Mouse (Mus musculus): ENCODE measurements around the gene Slit1. TPM values are rescaled to one million over a fixed set of nuclear protein-coding genes. Genes with fewer than 3 reads are reported as not detected.

Slit1 gene
- polyA plus RNA-seq, 1 experiment from 2014 or later: 0.68 TPM

GRCm38 (mm10) chr19:41611683-41612082 lies 131.8 kb downstream of the Slit1 start:
- Histone ChIP-seq H3K4me2 (ENCODE audit: low read depth, low read length) (no peak overlapping the region), H3K4me1 (ENCODE audit: control insufficient read depth, insufficient read depth, low read length) (no peaks in the 10 kb centered on the region), H3K9me3 (ENCODE audit: control insufficient read depth, low read length) (no peaks in the 10 kb centered on the region)

GRCm38 (mm10) chr19:41606208-41606987 lies 137.1 kb downstream of the Slit1 start:
- H3K36me3 ChIP-seq (ENCODE audit: control insufficient read depth, insufficient read depth, low read length): no peaks in the 10 kb centered on the region
- no peaks in the 10 kb centered on the region for H3K27me3 ChIP-seq (replicated peaks; ENCODE audit: control insufficient read depth, insufficient read depth, low read length)
- H3K9ac ChIP-seq (ENCODE audit: low read depth, low read length): no peak overlapping the region
- no peak overlapping the region for H3K4me3 ChIP-seq (ENCODE audit: low read length)
- H3K9me3 ChIP-seq (ENCODE audit: control insufficient read depth, low read length): no peaks in the 10 kb centered on the region
- H3K4me1 ChIP-seq (ENCODE audit: control insufficient read depth, insufficient read depth, low read length): 0 out of 2 replicates have a peak, but pooled peaks cover 4% of the 10 kb centered on the region
- no peak overlapping the region for H3K4me2 ChIP-seq (ENCODE audit: low read depth, low read length)
- 77% methylated on average over 10 of the region's 10 CpGs for WGBS
- no peak for ATAC-seq
- no peak overlapping the region for H3K27ac ChIP-seq (ENCODE audit: low read length)

More at GRCm38 (mm10) chr19:41611683-41612082, 131.8 kb downstream of the Slit1 start:
- no peak for ATAC-seq
- H3K36me3 ChIP-seq (ENCODE audit: control insufficient read depth, insufficient read depth, low read length): no peaks in the 10 kb centered on the region
- H3K27ac ChIP-seq (ENCODE audit: low read length): no peak overlapping the region
- 74% methylated on average over 6 of the region's 6 CpGs for WGBS
- no peak overlapping the region for H3K4me3 ChIP-seq (ENCODE audit: low read length)
- H3K27me3 ChIP-seq (replicated peaks; ENCODE audit: control insufficient read depth, insufficient read depth, low read length): no peaks in the 10 kb centered on the region
- H3K9ac ChIP-seq (ENCODE audit: low read depth, low read length): no peak overlapping the region

- no peak for ATAC-seq
- H3K9ac ChIP-seq (ENCODE audit: low read depth, low read length): no peak overlapping the region
- H3K4me2 ChIP-seq (ENCODE audit: low read depth, low read length): no peak overlapping the region
- H3K27ac ChIP-seq (ENCODE audit: low read length): no peak overlapping the region
- no peak overlapping the region for H3K4me3 ChIP-seq (ENCODE audit: low read length)
- 64% methylated on average over 11 of the region's 11 CpGs for WGBS
- H3K36me3 ChIP-seq (ENCODE audit: control insufficient read depth, insufficient read depth, low read length): no peaks in the 10 kb centered on the region
- no peaks in the 10 kb centered on the region for H3K27me3 ChIP-seq (replicated peaks; ENCODE audit: control insufficient read depth, insufficient read depth, low read length)
- no peaks in the 10 kb centered on the region for H3K9me3 ChIP-seq (ENCODE audit: control insufficient read depth, low read length)
- H3K4me1 ChIP-seq (ENCODE audit: control insufficient read depth, insufficient read depth, low read length): 0 out of 2 replicates have a peak, but pooled peaks cover 4% of the 10 kb centered on the region
Measured at GRCm38 (mm10) chr19:41600647-41601046, 142.8 kb downstream of the Slit1 start.

GRCm38 (mm10) chr19:41597170-41597894 lies 146.1 kb downstream of the Slit1 start:
- no peak overlapping the region for H3K9ac ChIP-seq (ENCODE audit: low read depth, low read length)
- H3K4me3 ChIP-seq (ENCODE audit: low read length): no peak overlapping the region
- WGBS: 76% methylated on average over 6 of the region's 6 CpGs
- H3K4me2 ChIP-seq (ENCODE audit: low read depth, low read length): no peak overlapping the region
- no peaks in the 10 kb centered on the region for H3K4me1 ChIP-seq (ENCODE audit: control insufficient read depth, insufficient read depth, low read length)
- H3K27me3 ChIP-seq (replicated peaks; ENCODE audit: control insufficient read depth, insufficient read depth, low read length): no peaks in the 10 kb centered on the region
- no peaks in the 10 kb centered on the region for H3K36me3 ChIP-seq (ENCODE audit: control insufficient read depth, insufficient read depth, low read length)
- H3K27ac ChIP-seq (ENCODE audit: low read length): no peak overlapping the region
- ATAC-seq: no peak
- no peaks in the 10 kb centered on the region for H3K9me3 ChIP-seq (ENCODE audit: control insufficient read depth, low read length)

DNA sequence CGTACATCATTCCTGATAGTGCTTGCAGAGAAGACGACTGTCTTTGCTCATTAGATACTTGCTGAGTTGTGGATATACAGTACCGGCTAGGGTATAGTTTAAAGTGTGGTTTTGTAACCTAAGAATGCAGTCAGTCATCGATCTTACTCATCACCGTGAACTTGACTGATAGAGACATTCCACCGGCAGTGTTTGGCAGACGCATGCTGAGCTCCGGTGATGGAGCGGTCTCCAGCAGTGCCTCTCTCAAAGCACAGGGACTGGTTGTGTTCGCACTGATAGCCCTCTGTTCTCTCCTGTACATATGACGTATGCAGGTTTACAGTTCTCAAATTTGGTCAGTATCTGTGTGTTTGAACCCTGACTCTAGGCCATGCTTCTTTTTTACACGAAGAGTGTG lies 151.7 kb downstream of the Slit1 start:
- H3K36me3 ChIP-seq (ENCODE audit: control insufficient read depth, insufficient read depth, low read length): no peaks in the 10 kb centered on the region
- H3K27ac ChIP-seq (ENCODE audit: low read length): no peak overlapping the region
- H3K4me1 ChIP-seq (ENCODE audit: control insufficient read depth, insufficient read depth, low read length): no peaks in the 10 kb centered on the region
- no peak for ATAC-seq
- no peaks in the 10 kb centered on the region for H3K27me3 ChIP-seq (replicated peaks; ENCODE audit: control insufficient read depth, insufficient read depth, low read length)
- H3K9ac ChIP-seq (ENCODE audit: low read depth, low read length): no peak overlapping the region
- H3K9me3 ChIP-seq (ENCODE audit: control insufficient read depth, low read length): no peaks in the 10 kb centered on the region
- H3K4me2 ChIP-seq (ENCODE audit: low read depth, low read length): no peak overlapping the region
- H3K4me3 ChIP-seq (ENCODE audit: low read length): no peak overlapping the region
- 69% methylated on average over 12 of the region's 12 CpGs for WGBS

DNA sequence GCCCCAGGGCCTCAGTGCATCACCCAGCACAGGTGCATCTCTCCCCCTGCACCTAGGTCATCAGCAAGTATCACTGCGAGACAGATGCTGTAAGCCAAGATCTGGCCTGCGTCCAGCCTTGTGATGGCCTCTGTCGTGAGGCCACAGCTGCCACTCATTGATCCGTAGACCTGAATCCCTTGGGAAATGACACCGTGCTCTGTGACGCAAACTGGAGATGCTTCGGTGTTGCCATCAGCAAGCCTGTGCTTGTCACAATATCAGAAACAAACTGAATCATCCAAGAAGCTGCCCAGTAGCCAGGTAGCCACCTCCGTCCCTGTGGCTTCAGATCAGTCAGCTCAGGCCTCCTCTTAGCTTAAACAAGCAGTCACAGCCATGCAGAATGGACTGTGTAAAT lies 153.8 kb downstream of the Slit1 start:
- Histone ChIP-seq H3K9ac (ENCODE audit: low read depth, low read length) (no peak overlapping the region), H3K36me3 (ENCODE audit: control insufficient read depth, insufficient read depth, low read length) (no peaks in the 10 kb centered on the region), H3K9me3 (ENCODE audit: control insufficient read depth, low read length) (no peaks in the 10 kb centered on the region), H3K4me3 (ENCODE audit: low read length) (no peak overlapping the region), H3K4me2 (ENCODE audit: low read depth, low read length) (no peak overlapping the region), H3K4me1 (ENCODE audit: control insufficient read depth, insufficient read depth, low read length) (no peaks in the 10 kb centered on the region), H3K27ac (ENCODE audit: low read length) (no peak overlapping the region), H3K27me3 (replicated peaks; ENCODE audit: control insufficient read depth, insufficient read depth, low read length) (no peaks in the 10 kb centered on the region)
- WGBS: 84% methylated on average over 8 of the region's 8 CpGs
- no peak for ATAC-seq

DNA sequence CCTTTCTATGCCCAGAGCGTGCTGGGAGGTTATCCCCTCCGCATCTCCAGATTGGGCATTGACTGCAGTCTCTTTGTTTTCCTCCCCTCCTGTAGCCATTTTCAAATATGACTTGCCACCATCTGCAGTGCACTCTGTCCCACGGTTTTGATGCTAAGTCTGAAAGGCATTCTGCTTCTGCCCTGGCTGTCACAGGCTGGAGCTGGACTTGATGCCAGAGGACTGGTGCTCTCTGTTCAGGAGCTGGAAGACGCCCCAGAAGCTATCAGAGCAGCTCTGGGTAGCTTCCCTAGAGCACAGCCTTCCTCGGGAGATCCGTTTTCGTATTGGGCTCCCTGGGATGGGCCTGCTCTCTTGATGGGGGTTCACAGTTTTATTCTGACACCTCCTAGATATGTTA lies 154.4 kb downstream of the Slit1 start:
- H3K4me1 ChIP-seq (ENCODE audit: control insufficient read depth, insufficient read depth, low read length): no peaks in the 10 kb centered on the region
- WGBS: 83% methylated on average over 7 of the region's 7 CpGs
- no peaks in the 10 kb centered on the region for H3K9me3 ChIP-seq (ENCODE audit: control insufficient read depth, low read length)
- H3K36me3 ChIP-seq (ENCODE audit: control insufficient read depth, insufficient read depth, low read length): no peaks in the 10 kb centered on the region
- no peak overlapping the region for H3K4me3 ChIP-seq (ENCODE audit: low read length)
- H3K4me2 ChIP-seq (ENCODE audit: low read depth, low read length): no peak overlapping the region
- no peak overlapping the region for H3K27ac ChIP-seq (ENCODE audit: low read length)
- H3K9ac ChIP-seq (ENCODE audit: low read depth, low read length): no peak overlapping the region
- H3K27me3 ChIP-seq (replicated peaks; ENCODE audit: control insufficient read depth, insufficient read depth, low read length): no peaks in the 10 kb centered on the region
- ATAC-seq: no peak

DNA sequence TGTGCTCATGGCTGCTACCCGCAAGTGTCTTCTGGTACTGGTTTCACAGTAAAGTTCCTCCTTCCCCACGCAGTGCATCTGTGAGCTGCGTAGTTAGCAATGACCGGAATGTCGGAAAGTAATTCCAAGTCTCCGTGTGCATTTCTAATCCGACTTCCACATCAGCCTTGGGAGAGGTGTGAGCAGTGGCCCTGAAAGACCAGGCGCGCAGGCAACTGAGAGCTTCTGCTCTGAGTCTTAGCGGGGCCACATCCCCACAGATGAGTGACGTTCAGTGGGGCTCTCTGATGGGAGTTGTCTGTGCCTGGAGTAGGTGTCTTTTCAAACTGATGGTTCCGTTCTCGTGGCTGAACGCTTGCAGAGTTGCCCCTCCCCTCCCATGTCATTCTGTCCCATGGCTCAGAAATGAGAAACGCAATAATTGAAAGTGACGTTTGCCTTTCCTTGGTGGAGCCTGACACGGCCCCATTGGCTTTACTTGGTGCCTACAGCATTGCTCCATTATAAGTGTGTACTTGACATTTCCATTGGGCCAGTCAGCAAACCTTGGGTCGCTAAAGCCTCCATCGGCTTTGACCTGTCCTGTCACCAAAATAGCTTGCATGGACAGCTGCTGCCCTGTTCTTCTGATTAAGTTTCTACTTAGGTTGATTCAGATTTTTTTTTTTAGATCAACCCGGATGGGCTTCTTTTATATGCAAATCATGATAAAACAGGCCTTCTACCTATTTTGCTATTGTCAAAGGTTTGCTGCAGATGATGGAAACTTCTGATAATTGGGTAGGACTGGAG lies 155.8 kb downstream of the Slit1 start:
- no peak for ATAC-seq
- Histone ChIP-seq H3K27ac (ENCODE audit: low read length) (no peak overlapping the region), H3K9me3 (ENCODE audit: control insufficient read depth, low read length) (no peaks in the 10 kb centered on the region), H3K4me1 (ENCODE audit: control insufficient read depth, insufficient read depth, low read length) (no peaks in the 10 kb centered on the region), H3K4me2 (ENCODE audit: low read depth, low read length) (no peak overlapping the region), H3K9ac (ENCODE audit: low read depth, low read length) (no peak overlapping the region), H3K36me3 (ENCODE audit: control insufficient read depth, insufficient read depth, low read length) (peaks cover 8% of the 10 kb centered on the region; the same call in 1 of the 2 replicates), H3K4me3 (ENCODE audit: low read length) (no peak overlapping the region), H3K27me3 (replicated peaks; ENCODE audit: control insufficient read depth, insufficient read depth, low read length) (no peaks in the 10 kb centered on the region)
- 91% methylated on average over 20 of the region's 20 CpGs for WGBS

GRCm38 (mm10) chr19:41586752-41587151 lies 156.7 kb downstream of the Slit1 start:
- Histone ChIP-seq H3K27ac (ENCODE audit: low read length) (no peak overlapping the region), H3K9ac (ENCODE audit: low read depth, low read length) (no peak overlapping the region), H3K36me3 (ENCODE audit: control insufficient read depth, insufficient read depth, low read length) (peaks cover 17% of the 10 kb centered on the region), H3K9me3 (ENCODE audit: control insufficient read depth, low read length) (no peaks in the 10 kb centered on the region), H3K4me3 (ENCODE audit: low read length) (no peak overlapping the region), H3K27me3 (replicated peaks; ENCODE audit: control insufficient read depth, insufficient read depth, low read length) (no peaks in the 10 kb centered on the region), H3K4me2 (ENCODE audit: low read depth, low read length) (no peak overlapping the region), H3K4me1 (ENCODE audit: control insufficient read depth, insufficient read depth, low read length) (no peaks in the 10 kb centered on the region)
- 89% methylated on average over 10 of the region's 10 CpGs for WGBS
- no peak for ATAC-seq

Measured in intestine, embryonic 16.5 days (tissue).